Mouse (Mus musculus) hindbrain, embryonic 12.5 days (tissue): ENCODE data around the gene Mmp24. TPM values are rescaled to one million over a fixed set of nuclear protein-coding genes. Genes with fewer than 3 reads are reported as not detected.
"Not testable (repeated sequence)": the region's sequence is repeated elsewhere in the genome, so short reads cannot be mapped to it uniquely, and the experiment has no call there.

Experiments used
- ATAC-seq: fragments of 200-750 bp; cut with Nextera tagmentation; 2 replicates; pipeline ENCODE4 v1.8.0; 2017; ENCODE audit warnings: moderate TSS enrichment; ENCODE audit not compliant: low FRiP score
- H3K27ac ChIP-seq: fragments of 300-500 bp; sonication (generic); 2 replicates; pipeline ENCODE4 v1.5.1; 2016; ENCODE audit warnings: mild to moderate bottlenecking
- H3K27me3 ChIP-seq: fragments of 300-500 bp; sonication (generic); 2 replicates; pipeline ENCODE4 v1.6.1; 2016; ENCODE audit warnings: mild to moderate bottlenecking
- H3K36me3 ChIP-seq: fragments of 300-500 bp; sonication (generic); 2 replicates; pipeline ENCODE4 v1.6.1; 2016; ENCODE audit warnings: mild to moderate bottlenecking
- H3K4me1 ChIP-seq: fragments of 300-500 bp; sonication (generic); 2 replicates; pipeline ENCODE4 v1.6.1; 2016
- H3K4me2 ChIP-seq: fragments of 300-500 bp; sonication (generic); replicated peaks from 2 replicates; pipeline ENCODE4 v1.6.1; 2016; ENCODE audit warnings: mild to moderate bottlenecking
- H3K4me3 ChIP-seq: fragments of 300-500 bp; sonication (generic); 2 replicates; pipeline ENCODE4 v1.5.1; 2016; ENCODE audit warnings: mild to moderate bottlenecking
- H3K9ac ChIP-seq: fragments of 300-500 bp; sonication (generic); 2 replicates; pipeline ENCODE4 v1.6.1; 2016; ENCODE audit warnings: mild to moderate bottlenecking, moderate library complexity
- H3K9me3 ChIP-seq: fragments of 300-500 bp; sonication (generic); replicated peaks from 2 replicates; pipeline ENCODE4 v1.6.1; 2016; ENCODE audit warnings: mild to moderate bottlenecking
- WGBS: fragments of 180-500 bp; shearing (Covaris S2); methylation state at CpG from one replicate; pipeline ENCODE4 v1.1.7; 2016; 5-methylcytosine and 5-hydroxymethylcytosine counted together
- polyA plus RNA-seq: library from polyadenylated mRNA; unstranded; fragments of >200 nt; fragmentation: Nextera tagmentation; extraction: Ambion mirVana; gene quantifications from 2 replicates; pipeline ENCODE4 v1.2.1, GENCODE M21; 2016

The Mmp24 gene
- polyA plus RNA-seq = 5.3 and 6.0 TPM in 2 replicates

- H3K27me3 ChIP-seq = peaks cover 35% of the 10 kb centered on the region
- peaks cover 30% of the 10 kb centered on the region for H3K4me1 ChIP-seq
- no peaks in the 10 kb centered on the region for H3K9me3 ChIP-seq
- H3K4me2 ChIP-seq = peak within 1 kb of the TSS; percentile 84
- WGBS = 2% methylated on average over 66 of the region's 100 CpGs
- ATAC-seq = no peak
- peak within 1 kb of the TSS; percentile 90 for H3K9ac ChIP-seq
- H3K4me3 ChIP-seq = peak within 1 kb of the TSS; percentile 74
- H3K27ac ChIP-seq = peak within 1 kb of the TSS; percentile 87
- no peaks in the 10 kb centered on the region for H3K36me3 ChIP-seq
Observed at GRCm38 (mm10) chr2:155774927-155775684, at the start of gene Mmp24. Gene Mmp24 (plus strand): TSS chr2:155775342.

GRCm38 (mm10) chr2:155726302-155726701 lies 48.8 kb upstream of the Mmp24 start:
- Histone ChIP-seq H3K4me3 (no peak overlapping the region), H3K4me1 (peaks cover 12% of the 10 kb centered on the region), H3K27me3 (no peaks in the 10 kb centered on the region), H3K4me2 (no peak overlapping the region), H3K9me3 (no peaks in the 10 kb centered on the region), H3K27ac (no peak overlapping the region), H3K9ac (no peak overlapping the region), H3K36me3 (peaks cover 17% of the 10 kb centered on the region)
- ATAC-seq = no peak
- 86% methylated on average over 7 of the region's 7 CpGs for WGBS

- Histone ChIP-seq H3K4me2 (0 out of 2 replicates have a peak overlapping the region, but pooled peaks have one; percentile 85), H3K9ac (0 out of 2 replicates have a peak overlapping the region, but pooled peaks have one; percentile 2), H3K4me3 (no peak overlapping the region), H3K27me3 (no peaks in the 10 kb centered on the region), H3K27ac (no peak overlapping the region), H3K36me3 (peaks cover 7% of the 10 kb centered on the region), H3K4me1 (peaks cover 12% of the 10 kb centered on the region), H3K9me3 (no peaks in the 10 kb centered on the region)
- ATAC-seq = no peak
- WGBS = 81% methylated on average over 7 of the region's 7 CpGs
Observed at GRCm38 (mm10) chr2:155727764-155728395, 47.3 kb upstream of the Mmp24 start.

GRCm38 (mm10) chr2:155728742-155729141 lies 46.4 kb upstream of the Mmp24 start:
- Histone ChIP-seq H3K9me3 (no peaks in the 10 kb centered on the region), H3K4me3 (peak overlapping the region; percentile 80), H3K27ac (peak overlapping the region; percentile 55; the same call in 1 of the 2 replicates), H3K4me1 (peaks cover 12% of the 10 kb centered on the region), H3K36me3 (0 out of 2 replicates have a peak, but pooled peaks cover 2% of the 10 kb centered on the region), H3K4me2 (peak overlapping the region; percentile 85), H3K27me3 (no peaks in the 10 kb centered on the region), H3K9ac (peak overlapping the region; percentile 86)
- WGBS = 7% methylated on average over 15 of the region's 15 CpGs
- ATAC-seq = no peak; the same call in 1 of the 2 replicates

GRCm38 (mm10) chr2:155729158-155729645 lies 45.9 kb upstream of the Mmp24 start, which contains the start of gene Edem2:
Gene Edem2 (minus strand): TSS chr2:155729475.
- Histone ChIP-seq H3K27ac (peak within 1 kb of the TSS; percentile 55; the same call in 1 of the 2 replicates), H3K36me3 (0 out of 2 replicates have a peak, but pooled peaks cover 2% of the 10 kb centered on the region), H3K9me3 (no peaks in the 10 kb centered on the region), H3K27me3 (no peaks in the 10 kb centered on the region), H3K4me3 (peak within 1 kb of the TSS; percentile 80), H3K4me1 (peaks cover 12% of the 10 kb centered on the region), H3K9ac (peak within 1 kb of the TSS; percentile 86), H3K4me2 (peak within 1 kb of the TSS; percentile 85)
- peak; percentile 97 for ATAC-seq
- WGBS = under 1% methylated on average over 33 of the region's 33 CpGs

- no peak overlapping the region for H3K4me3 ChIP-seq
- H3K27me3 ChIP-seq = no peaks in the 10 kb centered on the region
- H3K4me1 ChIP-seq = no peaks in the 10 kb centered on the region
- no peaks in the 10 kb centered on the region for H3K9me3 ChIP-seq
- H3K27ac ChIP-seq = no peak overlapping the region
- no peak overlapping the region for H3K4me2 ChIP-seq
- WGBS = 81% methylated on average over 5 of the region's 5 CpGs
- no peak for ATAC-seq
- H3K9ac ChIP-seq = no peak overlapping the region
- no peaks in the 10 kb centered on the region for H3K36me3 ChIP-seq
Observed at GRCm38 (mm10) chr2:155735080-155735479, 40.1 kb upstream of the Mmp24 start.

GRCm38 (mm10) chr2:155735766-155736165 lies 39.4 kb upstream of the Mmp24 start, which contains the start of gene Gm17581:
Gene Gm17581 (minus strand): TSS chr2:155735866.
- not testable (repeated sequence) for ATAC-seq, H3K36me3 ChIP-seq, H3K9me3 ChIP-seq, H3K27ac ChIP-seq, H3K4me3 ChIP-seq, H3K4me2 ChIP-seq, H3K9ac ChIP-seq, H3K4me1 ChIP-seq, H3K27me3 ChIP-seq
- WGBS = 89% methylated on average over 5 of the region's 5 CpGs

GRCm38 (mm10) chr2:155736936-155737335 lies 38.2 kb upstream of the Mmp24 start:
- no peaks in the 10 kb centered on the region for H3K36me3 ChIP-seq
- H3K27me3 ChIP-seq = no peaks in the 10 kb centered on the region
- no peak overlapping the region for H3K4me3 ChIP-seq
- H3K9me3 ChIP-seq = no peaks in the 10 kb centered on the region
- H3K27ac ChIP-seq = no peak overlapping the region
- no peak overlapping the region for H3K9ac ChIP-seq
- no peaks in the 10 kb centered on the region for H3K4me1 ChIP-seq
- 84% methylated on average over 6 of the region's 6 CpGs for WGBS
- no peak for ATAC-seq
- H3K4me2 ChIP-seq = no peak overlapping the region

- no peaks in the 10 kb centered on the region for H3K36me3 ChIP-seq
- H3K9me3 ChIP-seq = no peaks in the 10 kb centered on the region
- H3K27me3 ChIP-seq = no peaks in the 10 kb centered on the region
- no peak overlapping the region for H3K4me2 ChIP-seq
- H3K4me3 ChIP-seq = no peak overlapping the region
- no peak overlapping the region for H3K27ac ChIP-seq
- WGBS = 66% methylated on average over 9 of the region's 9 CpGs
- H3K9ac ChIP-seq = no peak overlapping the region
- no peak for ATAC-seq
- H3K4me1 ChIP-seq = no peaks in the 10 kb centered on the region
Observed at GRCm38 (mm10) chr2:155737803-155738202, 37.3 kb upstream of the Mmp24 start.

- no peaks in the 10 kb centered on the region for H3K9me3 ChIP-seq
Observed at GRCm38 (mm10) chr2:155742211-155742610, 32.9 kb upstream of the Mmp24 start.

GRCm38 (mm10) chr2:155742931-155743337 lies 32.2 kb upstream of the Mmp24 start:
- WGBS = 76% methylated on average over 12 of the region's 12 CpGs
- H3K4me1 ChIP-seq = no peaks in the 10 kb centered on the region
- no peak for ATAC-seq

More at GRCm38 (mm10) chr2:155742211-155742610, 32.9 kb upstream of the Mmp24 start:
- no peak for ATAC-seq
- Histone ChIP-seq H3K4me1 (no peaks in the 10 kb centered on the region), H3K27ac (no peak overlapping the region), H3K4me2 (no peak overlapping the region), H3K9ac (no peak overlapping the region), H3K27me3 (no peaks in the 10 kb centered on the region), H3K4me3 (no peak overlapping the region), H3K36me3 (no peaks in the 10 kb centered on the region)
- WGBS = 87% methylated on average over 11 of the region's 11 CpGs

GRCm38 (mm10) chr2:155743351-155743750 lies 31.8 kb upstream of the Mmp24 start:
- Histone ChIP-seq H3K4me2 (no peak overlapping the region), H3K9me3 (no peaks in the 10 kb centered on the region), H3K36me3 (no peaks in the 10 kb centered on the region), H3K9ac (no peak overlapping the region), H3K27me3 (no peaks in the 10 kb centered on the region), H3K4me3 (no peak overlapping the region), H3K27ac (no peak overlapping the region), H3K4me1 (no peaks in the 10 kb centered on the region)
- ATAC-seq = no peak
- WGBS = 95% methylated on average over 9 of the region's 9 CpGs

More at GRCm38 (mm10) chr2:155742931-155743337, 32.2 kb upstream of the Mmp24 start:
- Histone ChIP-seq H3K27ac (no peak overlapping the region), H3K27me3 (no peaks in the 10 kb centered on the region), H3K4me3 (no peak overlapping the region), H3K36me3 (no peaks in the 10 kb centered on the region), H3K9ac (no peak overlapping the region), H3K4me2 (no peak overlapping the region), H3K9me3 (no peaks in the 10 kb centered on the region)
